Mouse (Mus musculus) myocyte (in vitro differentiated cells): Measurements from ENCODE around the gene Ofd1. TPM values are rescaled to one million over a fixed set of nuclear protein-coding genes. Genes with fewer than 3 reads are reported as not detected.

Source experiments
- polyA plus RNA-seq: library from polyadenylated mRNA; unstranded; fragments of >200 nt; fragmentation: generic; extraction: Trizol; gene quantifications from one replicate; pipeline ENCODE4 v1.2.1, GENCODE M21; 2012; ENCODE audit warnings: missing spikeins

Ofd1 gene
- polyA plus RNA-seq, 1 experiment, result 1.6 TPM

Other genes with a start within 250 kb of the Ofd1 start
- 3.7 TPM for gene Gpm6b, start 201.8 kb downstream of the Ofd1 start, polyA plus RNA-seq
- gene Trappc2, start 130 bp downstream of the Ofd1 start, polyA plus RNA-seq, result 7.1 TPM
- 20.8 TPM for gene Rab9, start 39.2 kb upstream of the Ofd1 start, polyA plus RNA-seq
- gene Tceanc, start 77.9 kb upstream of the Ofd1 start, polyA plus RNA-seq, result 0.86 TPM
- gene Egfl6, start 145.0 kb upstream of the Ofd1 start, polyA plus RNA-seq, result not detected